Mouse (Mus musculus) CH12.LX (cell line): Measurements from ENCODE around the gene Ube2u.

Source experiments
- CHD1 ChIP-seq: IDR thresholded peaks from 2 replicates; pipeline ENCODE4 v1.6.1; 2012; ENCODE audit warnings: low read depth, low read length, improper control_type of control experiment, inconsistent platforms
- CTCF ChIP-seq, 2 experiments: IDR thresholded peaks in 1 of 2; conservative IDR thresholded peaks in 1 of 2; 2 replicates each; pipeline ENCODE4 v1.5.1; 2011 to 2012; ENCODE audit warnings: low read depth in 2 of 2, low read length in 2 of 2, improper control_type of control experiment in 1 of 2, inconsistent platforms in 1 of 2, mild to moderate bottlenecking in 1 of 2, moderate library complexity in 1 of 2
- EP300 ChIP-seq: IDR thresholded peaks from 2 replicates; pipeline ENCODE4 v1.6.1; 2011; ENCODE audit warnings: low read length, improper control_type of control experiment
- JUN ChIP-seq: IDR thresholded peaks from 2 replicates; pipeline ENCODE4 v1.6.1; 2011; ENCODE audit warnings: low read depth, mild to moderate bottlenecking, low read length, improper control_type of control experiment, moderate library complexity; ENCODE audit not compliant: insufficient read depth
- JUND ChIP-seq: conservative IDR thresholded peaks from 2 replicates; pipeline ENCODE4 v1.6.1; 2011; ENCODE audit warnings: low read depth, low read length, improper control_type of control experiment
- KAT2A ChIP-seq: IDR thresholded peaks from 2 replicates; pipeline ENCODE4 v1.6.1; 2012; ENCODE audit warnings: low read length, improper control_type of control experiment, inconsistent platforms; ENCODE audit not compliant: insufficient replicate concordance
- MAZ ChIP-seq: IDR thresholded peaks from 2 replicates; pipeline ENCODE4 v1.6.1; 2012; ENCODE audit warnings: low read depth, mild to moderate bottlenecking, inconsistent platforms, low read length, improper control_type of control experiment, moderate library complexity
- MYC ChIP-seq: IDR thresholded peaks from 2 replicates; pipeline ENCODE4 v1.6.1; 2011; ENCODE audit warnings: low read depth, mild to moderate bottlenecking, improper control_type of control experiment, low read length
- POLR2A ChIP-seq: IDR thresholded peaks from 2 replicates; pipeline ENCODE4 v1.6.1; 2011; ENCODE audit warnings: low read depth, mild to moderate bottlenecking, improper control_type of control experiment, low read length
- SIN3A ChIP-seq: IDR thresholded peaks from 2 replicates; pipeline ENCODE4 v1.6.1; 2012; ENCODE audit warnings: low read length, improper control_type of control experiment, inconsistent platforms
- TBP ChIP-seq: conservative IDR thresholded peaks from 2 replicates; pipeline ENCODE4 v1.6.1; 2011; ENCODE audit warnings: low read depth, low read length, improper control_type of control experiment
- USF1 ChIP-seq: IDR thresholded peaks from 2 replicates; pipeline ENCODE4 v1.6.1; 2014; ENCODE audit warnings: low read depth, mild to moderate bottlenecking, inconsistent platforms, low read length, improper control_type of control experiment
- ZC3H11A ChIP-seq: IDR thresholded peaks from 2 replicates; pipeline ENCODE4 v1.6.1; 2012; ENCODE audit warnings: low read depth, mild to moderate bottlenecking, inconsistent platforms, low read length, improper control_type of control experiment
- ZMIZ1 ChIP-seq: IDR thresholded peaks from 2 replicates; pipeline ENCODE4 v1.6.1; 2012; ENCODE audit warnings: low read depth, mild to moderate bottlenecking, inconsistent platforms, low read length, improper control_type of control experiment

DNA sequence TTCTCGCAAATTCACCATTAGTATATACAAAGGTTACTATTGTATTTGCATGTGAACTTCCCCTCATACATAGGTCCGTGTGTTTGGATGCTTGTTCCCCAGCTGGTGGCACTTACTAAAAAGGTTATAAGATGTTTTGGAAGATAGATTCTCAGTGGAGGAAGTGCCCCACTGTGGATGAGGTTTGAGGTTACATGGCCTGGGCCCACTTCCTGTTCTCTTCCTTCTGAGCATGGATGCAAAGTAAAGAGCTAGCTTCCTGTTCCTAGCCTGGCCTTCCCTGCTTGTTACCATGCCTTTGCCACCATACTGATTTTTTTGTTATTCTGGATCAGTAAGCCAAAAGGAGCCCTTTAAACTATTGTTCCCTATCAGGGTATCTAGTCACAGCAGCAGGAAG lies 24.7 kb downstream of the Ube2u start:
- TF ChIP-seq JUND, result no peak
- no peak for TF ChIP-seq POLR2A
- no peak for TF ChIP-seq CTCF (conservative IDR thresholded peaks at IDR 0.05 in 1 of 2, IDR thresholded peaks at IDR 0.05 in 1 of 2; ENCODE audit: low read depth in 2 of 2, low read length in 2 of 2)
- no peak for TF ChIP-seq KAT2A
- TF ChIP-seq SIN3A, result no peak
- no peak for TF ChIP-seq ZC3H11A
- no peak for TF ChIP-seq MYC
- no peak for TF ChIP-seq JUN
- TF ChIP-seq EP300, result no peak
- no peak for TF ChIP-seq USF1
- no peak for TF ChIP-seq ZMIZ1
- TF ChIP-seq TBP, result no peak
- TF ChIP-seq MAZ, result no peak
- TF ChIP-seq CHD1, result no peak
